Mouse (Mus musculus) kidney, embryonic 14.5 days (tissue): ENCODE data around the gene Map2k6. TPM values are rescaled to one million over a fixed set of nuclear protein-coding genes. Genes with fewer than 3 reads are reported as not detected.

ENCODE experiments used
- ATAC-seq: fragments of 200-750 bp; cut with Nextera tagmentation; 2 replicates; pipeline ENCODE4 v1.8.0; 2017; ENCODE audit warnings: moderate number of reproducible peaks, mild to moderate bottlenecking, moderate TSS enrichment, moderate library complexity; ENCODE audit not compliant: low FRiP score, low TSS enrichment
- H3K27ac ChIP-seq: fragments of 300-500 bp; sonication (generic); 2 replicates; pipeline ENCODE4 v1.5.1; 2014; ENCODE audit warnings: low read depth, mild to moderate bottlenecking, low read length, moderate library complexity, mixed read lengths
- H3K27me3 ChIP-seq: fragments of 300-500 bp; sonication (generic); 2 replicates; pipeline ENCODE4 v1.6.1; 2014; ENCODE audit warnings: mild to moderate bottlenecking, low read length; ENCODE audit not compliant: control insufficient read depth, insufficient read depth
- H3K36me3 ChIP-seq: fragments of 300-500 bp; sonication (generic); 2 replicates; pipeline ENCODE4 v1.6.1; 2014; ENCODE audit warnings: low read length, mixed read lengths; ENCODE audit not compliant: control insufficient read depth, insufficient read depth
- H3K4me1 ChIP-seq: fragments of 300-500 bp; sonication (generic); 2 replicates; pipeline ENCODE4 v1.6.1; 2014; ENCODE audit warnings: low read length, mixed read lengths; ENCODE audit not compliant: control insufficient read depth, insufficient read depth
- H3K4me2 ChIP-seq: fragments of 300-500 bp; sonication (generic); replicated peaks from 2 replicates; pipeline ENCODE4 v1.6.1; 2014; ENCODE audit warnings: low read depth, mild to moderate bottlenecking, low read length
- H3K4me3 ChIP-seq: fragments of 300-500 bp; sonication (generic); 2 replicates; pipeline ENCODE4 v1.5.1; 2014; ENCODE audit warnings: mild to moderate bottlenecking, low read length
- H3K9ac ChIP-seq: fragments of 300-500 bp; sonication (generic); 2 replicates; pipeline ENCODE4 v1.6.1; 2014; ENCODE audit warnings: low read depth, mild to moderate bottlenecking, low read length, moderate library complexity
- H3K9me3 ChIP-seq: fragments of 300-500 bp; sonication (generic); 2 replicates; pipeline ENCODE4 v1.6.1; 2016; ENCODE audit warnings: low read length; ENCODE audit not compliant: control insufficient read depth
- WGBS: fragments of 180-500 bp; shearing (Covaris S2); extraction: QIAGEN DNeasy Blood & Tissue Kit; methylation state at CpG from one replicate; pipeline ENCODE4 v1.1.7; 2014; 5-methylcytosine and 5-hydroxymethylcytosine counted together
- polyA plus RNA-seq: library from polyadenylated mRNA; unstranded; fragments of >200 nt; fragmentation: Nextera tagmentation; extraction: Ambion mirVana; gene quantifications from 2 replicates; pipeline ENCODE4 v1.2.1, GENCODE M21; 2014

Gene Map2k6
- polyA plus RNA-seq, 1 experiment from 2014 or later, result 26.6 TPM

- 76% methylated on average over 4 of the region's 4 CpGs for WGBS
- Histone ChIP-seq H3K27me3 (no peaks in the 10 kb centered on the region), H3K4me1 (peaks cover 22% of the 10 kb centered on the region), H3K9me3 (no peaks in the 10 kb centered on the region; the same call in 1 of the 2 replicates), H3K9ac (no peak overlapping the region), H3K27ac (no peak overlapping the region), H3K36me3 (no peaks in the 10 kb centered on the region), H3K4me3 (no peak overlapping the region), H3K4me2 (no peak overlapping the region)
- ATAC-seq, result no peak
Measured at GRCm38 (mm10) chr11:110482649-110483048, 83.7 kb downstream of the Map2k6 start.

GRCm38 (mm10) chr11:110483165-110483564, 84.2 kb downstream of the Map2k6 start:
- 0 out of 2 replicates have a peak, but pooled peaks have one; percentile 34 for ATAC-seq
- no peaks in the 10 kb centered on the region; the same call in 1 of the 2 replicates for H3K9me3 ChIP-seq
- H3K27ac ChIP-seq, result no peak overlapping the region
- H3K4me3 ChIP-seq, result no peak overlapping the region
- peaks cover 18% of the 10 kb centered on the region for H3K4me1 ChIP-seq
- no peaks in the 10 kb centered on the region for H3K36me3 ChIP-seq
- no peak overlapping the region for H3K9ac ChIP-seq
- no peaks in the 10 kb centered on the region for H3K27me3 ChIP-seq
- H3K4me2 ChIP-seq, result no peak overlapping the region
- WGBS, result 18% methylated on average over 6 of the region's 6 CpGs

GRCm38 (mm10) chr11:110484426-110484825, 85.5 kb downstream of the Map2k6 start:
- no peak for ATAC-seq
- Histone ChIP-seq H3K27me3 (no peaks in the 10 kb centered on the region), H3K4me3 (no peak overlapping the region), H3K36me3 (no peaks in the 10 kb centered on the region), H3K9ac (no peak overlapping the region), H3K27ac (no peak overlapping the region), H3K4me1 (peaks cover 10% of the 10 kb centered on the region), H3K9me3 (no peaks in the 10 kb centered on the region; the same call in 1 of the 2 replicates), H3K4me2 (no peak overlapping the region)
- 91% methylated on average over 1 of the region's 1 CpGs for WGBS

DNA sequence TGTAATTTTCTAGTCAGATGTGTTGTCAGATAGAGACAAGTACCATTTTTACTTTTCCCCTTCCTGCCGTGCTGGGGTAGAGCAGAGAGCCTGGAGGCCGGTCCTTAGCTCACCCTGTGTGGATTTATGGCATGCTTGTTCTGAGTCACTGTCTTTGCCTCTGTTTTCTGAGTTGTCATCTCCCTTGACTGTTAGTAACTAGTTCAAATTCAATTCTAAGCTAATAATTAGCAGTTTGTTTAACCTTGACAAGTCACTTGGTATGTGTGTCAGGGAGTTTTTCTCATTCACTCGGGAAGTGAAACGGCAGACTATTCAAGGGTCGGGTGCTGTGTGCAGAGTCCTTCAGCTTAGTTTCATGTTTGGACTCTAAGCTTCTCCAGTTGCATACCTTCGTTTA, 86.2 kb downstream of the Map2k6 start:
- Histone ChIP-seq H3K4me3 (no peak overlapping the region), H3K36me3 (no peaks in the 10 kb centered on the region), H3K9ac (no peak overlapping the region), H3K27me3 (no peaks in the 10 kb centered on the region), H3K9me3 (no peaks in the 10 kb centered on the region; the same call in 1 of the 2 replicates), H3K27ac (no peak overlapping the region), H3K4me2 (no peak overlapping the region), H3K4me1 (peaks cover 3% of the 10 kb centered on the region; the same call in 1 of the 2 replicates)
- ATAC-seq, result no peak
- WGBS, result 80% methylated on average over 6 of the region's 6 CpGs

- Histone ChIP-seq H3K27ac (no peak overlapping the region), H3K4me3 (no peak overlapping the region), H3K36me3 (peaks cover 10% of the 10 kb centered on the region), H3K27me3 (no peaks in the 10 kb centered on the region), H3K9me3 (no peaks in the 10 kb centered on the region; the same call in 1 of the 2 replicates), H3K4me1 (no peaks in the 10 kb centered on the region), H3K9ac (no peak overlapping the region), H3K4me2 (no peak overlapping the region)
- ATAC-seq, result no peak
- WGBS, result 88% methylated on average over 6 of the region's 6 CpGs
Measured at GRCm38 (mm10) chr11:110487796-110488195, 88.9 kb downstream of the Map2k6 start.

GRCm38 (mm10) chr11:110488301-110488700, 89.4 kb downstream of the Map2k6 start:
- Histone ChIP-seq H3K4me2 (no peak overlapping the region), H3K27ac (no peak overlapping the region), H3K4me3 (no peak overlapping the region), H3K9ac (no peak overlapping the region), H3K36me3 (peaks cover 15% of the 10 kb centered on the region), H3K27me3 (no peaks in the 10 kb centered on the region), H3K4me1 (no peaks in the 10 kb centered on the region), H3K9me3 (no peaks in the 10 kb centered on the region; the same call in 1 of the 2 replicates)
- ATAC-seq, result no peak
- WGBS, result 97% methylated on average over 7 of the region's 7 CpGs

DNA sequence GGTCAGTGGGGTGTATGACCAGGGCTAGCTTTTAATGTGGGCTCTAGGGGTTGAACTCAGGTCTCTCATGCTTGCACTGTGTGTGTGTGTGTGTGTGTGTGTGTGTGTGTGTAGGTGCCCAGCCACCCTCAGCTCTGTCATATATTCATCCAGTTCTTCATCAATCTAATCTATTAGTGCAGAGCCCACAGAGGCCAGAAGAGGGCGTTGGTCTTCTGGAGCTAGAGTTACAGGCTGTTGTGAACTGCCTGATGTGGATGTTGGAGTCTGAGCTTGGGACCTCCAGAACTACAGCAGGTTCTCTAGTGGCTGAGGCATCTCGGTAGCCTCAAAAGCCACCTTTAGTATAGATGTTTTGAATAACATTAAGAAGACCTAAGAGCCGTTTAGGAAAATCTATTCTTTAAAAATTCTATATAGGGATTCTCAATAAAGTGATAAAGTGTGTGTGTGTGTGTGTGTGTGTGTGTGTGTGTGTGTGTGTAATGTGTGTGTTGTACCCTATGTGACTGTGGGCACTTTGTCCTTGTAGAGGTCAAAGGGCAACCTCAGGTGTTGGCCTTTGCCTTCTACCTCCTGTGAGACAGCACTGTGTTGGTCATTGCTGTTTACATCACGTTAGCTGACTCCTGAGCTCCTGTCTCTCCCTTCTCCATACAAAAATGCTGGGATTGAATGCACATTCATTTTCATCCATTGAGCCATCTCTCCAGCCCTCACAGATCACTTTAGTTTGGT, 96.6 kb downstream of the Map2k6 start:
- H3K4me1 ChIP-seq, result no peaks in the 10 kb centered on the region
- H3K36me3 ChIP-seq, result peaks cover 47% of the 10 kb centered on the region
- H3K9ac ChIP-seq, result no peak overlapping the region
- no peaks in the 10 kb centered on the region for H3K9me3 ChIP-seq
- H3K4me3 ChIP-seq, result no peak overlapping the region
- ATAC-seq, result no peak
- no peak overlapping the region for H3K27ac ChIP-seq
- no peak overlapping the region for H3K4me2 ChIP-seq
- no peaks in the 10 kb centered on the region for H3K27me3 ChIP-seq
- 88% methylated on average over 4 of the region's 4 CpGs for WGBS

- Histone ChIP-seq H3K4me2 (no peak overlapping the region), H3K4me1 (no peaks in the 10 kb centered on the region), H3K36me3 (peaks cover 51% of the 10 kb centered on the region), H3K9ac (no peak overlapping the region), H3K4me3 (no peak overlapping the region), H3K9me3 (no peaks in the 10 kb centered on the region), H3K27me3 (no peaks in the 10 kb centered on the region), H3K27ac (no peak overlapping the region)
- ATAC-seq, result no peak
- WGBS, result 60% methylated on average over 12 of the region's 12 CpGs
Measured at GRCm38 (mm10) chr11:110496061-110496446, 97.1 kb downstream of the Map2k6 start.

DNA sequence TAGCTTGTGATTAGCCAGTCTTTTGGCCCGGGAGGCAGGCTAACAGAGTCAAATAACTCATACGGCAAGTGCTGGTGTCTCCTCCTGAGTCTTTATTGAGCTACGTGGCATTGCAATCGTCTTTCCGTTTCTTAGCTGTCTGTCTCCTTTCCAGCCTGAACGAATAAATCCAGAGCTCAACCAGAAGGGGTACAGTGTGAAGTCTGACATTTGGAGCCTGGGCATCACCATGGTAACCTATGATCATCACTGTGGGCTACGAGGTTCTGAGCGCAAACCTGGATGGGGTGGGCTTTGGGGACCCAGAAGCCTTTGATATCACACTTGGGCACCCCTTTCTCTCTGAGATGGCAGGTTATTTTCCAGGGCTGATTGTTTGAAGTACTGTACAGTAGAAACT, 98.8 kb downstream of the Map2k6 start:
- WGBS, result 90% methylated on average over 8 of the region's 8 CpGs
- ATAC-seq, result no peak
- no peak overlapping the region for H3K27ac ChIP-seq
- H3K4me3 ChIP-seq, result no peak overlapping the region
- no peaks in the 10 kb centered on the region for H3K4me1 ChIP-seq
- H3K36me3 ChIP-seq, result peaks cover 44% of the 10 kb centered on the region
- H3K9ac ChIP-seq, result no peak overlapping the region
- H3K27me3 ChIP-seq, result no peaks in the 10 kb centered on the region
- no peaks in the 10 kb centered on the region for H3K9me3 ChIP-seq
- no peak overlapping the region for H3K4me2 ChIP-seq
